Mouse (Mus musculus): ENCODE data around the gene AL607142.1.

DNA sequence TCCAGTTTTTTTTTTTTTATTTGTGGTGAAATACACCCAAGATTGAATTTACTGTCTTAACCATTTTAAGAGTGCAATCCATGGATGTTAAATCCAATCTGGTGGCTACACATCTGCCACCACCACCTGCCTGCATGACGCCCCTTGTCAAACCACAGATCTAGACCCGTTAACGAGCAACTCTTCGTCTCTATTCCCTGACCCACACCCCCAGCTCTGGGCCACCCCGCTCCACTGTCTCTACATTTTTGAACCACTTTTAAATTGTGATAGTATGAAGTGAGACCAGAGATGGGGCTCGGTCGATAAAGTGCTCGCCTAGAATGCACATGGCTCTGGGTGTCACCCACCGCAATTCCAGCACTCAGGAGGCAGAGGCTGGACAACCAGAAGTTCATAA lies 8.3 kb upstream of the AL607142.1 start:
- no peak for TF ChIP-seq POLR2A (IDR thresholded peaks at IDR 0.05; ENCODE audit: extremely low read depth, insufficient read depth, low read length)
- no peak for TF ChIP-seq CTCF (IDR thresholded peaks at IDR 0.05; ENCODE audit: low read depth, low read length)

Measured in liver, adult 2 months (tissue).